Mouse (Mus musculus) C2C12 (cell line): ENCODE data around the gene Ctso. TPM values are rescaled to one million over a fixed set of nuclear protein-coding genes. Genes with fewer than 3 reads are reported as not detected.
A peak's percentile ranks its signal among the peaks of the same experiment; 100 is the strongest.

Experiments used
- H3K27me3 ChIP-seq: one replicate; pipeline ENCODE4 v1.6.1; 2011; ENCODE audit not compliant: control insufficient read depth, insufficient read depth, insufficient read length
- H3K36me3 ChIP-seq: one replicate; pipeline ENCODE4 v1.6.1; 2011; ENCODE audit not compliant: control insufficient read depth, insufficient read depth
- H3K4me3 ChIP-seq: one replicate; pipeline ENCODE4 v1.5.1; 2011; ENCODE audit warnings: mild to moderate bottlenecking, control low read depth; ENCODE audit not compliant: poor library complexity, insufficient read depth, severe bottlenecking
- H3K79me2 ChIP-seq: one replicate; pipeline ENCODE4 v1.6.1; 2011; ENCODE audit not compliant: control insufficient read depth, insufficient read depth
- H3K79me3 ChIP-seq: one replicate; pipeline ENCODE4 v1.6.1; 2011; ENCODE audit warnings: low read depth, control low read depth
- H3ac ChIP-seq: one replicate; pipeline ENCODE3; 2011; ENCODE audit warnings: low read depth; ENCODE audit not compliant: control insufficient read depth, insufficient read length
- CEBPB ChIP-seq: IDR thresholded peaks from one replicate; pipeline ENCODE4 v1.6.1; 2011; ENCODE audit warnings: low read depth, mild to moderate bottlenecking, control low read depth, moderate library complexity
- CTCF ChIP-seq: IDR thresholded peaks from one replicate; pipeline ENCODE4 v1.5.1; 2011; ENCODE audit not compliant: control insufficient read depth, insufficient read depth, insufficient read length
- FOSL1 ChIP-seq: IDR thresholded peaks from one replicate; pipeline ENCODE4 v1.8.0; 2011; ENCODE audit warnings: mild to moderate bottlenecking, low read length; ENCODE audit not compliant: poor library complexity, insufficient read depth, severe bottlenecking
- MAX ChIP-seq: IDR thresholded peaks from one replicate; pipeline ENCODE4 v1.6.1; 2011; ENCODE audit warnings: mild to moderate bottlenecking, control low read depth
- MYOD1 ChIP-seq: IDR thresholded peaks from one replicate; pipeline ENCODE4 v1.6.1; 2011; ENCODE audit warnings: low read depth; ENCODE audit not compliant: control insufficient read depth, insufficient read length
- MYOG ChIP-seq: IDR thresholded peaks from one replicate; pipeline ENCODE4 v1.6.1; 2011; ENCODE audit not compliant: control insufficient read depth, insufficient read length; ENCODE audit errors: extremely low read depth
- USF1 ChIP-seq: IDR thresholded peaks from one replicate; pipeline ENCODE4 v1.6.1; 2011; ENCODE audit warnings: low read depth, mild to moderate bottlenecking, control low read depth, moderate library complexity
- polyA plus RNA-seq: library from polyadenylated mRNA; unstranded; fragments of >200 nt; fragmentation: generic; extraction: Trizol; gene quantifications from one replicate; pipeline ENCODE4 v1.2.1, GENCODE M21; 2012; ENCODE audit warnings: missing spikeins

The Ctso gene
- polyA plus RNA-seq, 1 experiment, result 0.83 TPM

GRCm38 (mm10) chr3:81916030-81916686 lies 16.2 kb upstream of the Ctso start:
- TF ChIP-seq MYOG (no peak), FOSL1 (peak; percentile 60), MAX (no peak), MYOD1 (peak; percentile 49)
- H3K79me2 ChIP-seq, result no peaks in the 10 kb centered on the region
- no peaks in the 10 kb centered on the region for H3K36me3 ChIP-seq
- H3K79me3 ChIP-seq, result no peaks in the 10 kb centered on the region
- H3K27me3 ChIP-seq, result no peaks in the 10 kb centered on the region
- H3K4me3 ChIP-seq, result no peak overlapping the region
- H3ac ChIP-seq, result no peak overlapping the region

- Histone ChIP-seq H3K36me3 (no peaks in the 10 kb centered on the region), H3ac (no peak overlapping the region), H3K4me3 (no peak overlapping the region), H3K27me3 (no peaks in the 10 kb centered on the region), H3K79me3 (no peaks in the 10 kb centered on the region), H3K79me2 (no peaks in the 10 kb centered on the region)
- TF ChIP-seq CEBPB (peak; percentile 70), FOSL1 (peak; percentile 55), MAX (no peak)
These were observed 15.0 kb upstream of the Ctso start for GRCm38 (mm10) chr3:81917354-81917935.

GRCm38 (mm10) chr3:81918215-81918614 lies 14.2 kb upstream of the Ctso start:
- Histone ChIP-seq H3K79me2 (no peaks in the 10 kb centered on the region), H3K4me3 (no peak overlapping the region), H3K79me3 (no peaks in the 10 kb centered on the region), H3K27me3 (no peaks in the 10 kb centered on the region), H3K36me3 (no peaks in the 10 kb centered on the region), H3ac (no peak overlapping the region)
- TF ChIP-seq USF1 (no peak), CEBPB (no peak), MYOD1 (peak; percentile 84), CTCF (no peak), FOSL1 (peak; percentile 75), MAX (no peak), MYOG (no peak)

- Histone ChIP-seq H3K79me3 (no peaks in the 10 kb centered on the region), H3K4me3 (no peak overlapping the region), H3K27me3 (no peaks in the 10 kb centered on the region), H3K36me3 (no peaks in the 10 kb centered on the region), H3K79me2 (no peaks in the 10 kb centered on the region), H3ac (no peak overlapping the region)
- TF ChIP-seq CEBPB, result no peak
- no peak for TF ChIP-seq MAX
- no peak for TF ChIP-seq USF1
- TF ChIP-seq FOSL1, result no peak
- TF ChIP-seq CTCF, result no peak
- no peak for TF ChIP-seq MYOG
- no peak for TF ChIP-seq MYOD1
These were observed 12.7 kb upstream of the Ctso start for GRCm38 (mm10) chr3:81919681-81920080.

- Histone ChIP-seq H3K27me3 (no peaks in the 10 kb centered on the region), H3K4me3 (no peak overlapping the region)
These were observed 9.5 kb upstream of the Ctso start for GRCm38 (mm10) chr3:81922910-81923309.

GRCm38 (mm10) chr3:81924931-81925330 lies 7.5 kb upstream of the Ctso start:
- Histone ChIP-seq H3ac (no peak overlapping the region), H3K27me3 (no peaks in the 10 kb centered on the region), H3K4me3 (no peak overlapping the region), H3K36me3 (no peaks in the 10 kb centered on the region), H3K79me3 (no peaks in the 10 kb centered on the region), H3K79me2 (no peaks in the 10 kb centered on the region)
- TF ChIP-seq MYOD1 (no peak), MAX (no peak), FOSL1 (no peak), CEBPB (no peak), USF1 (no peak), CTCF (no peak), MYOG (no peak)

More at GRCm38 (mm10) chr3:81922910-81923309, 9.5 kb upstream of the Ctso start:
- TF ChIP-seq USF1 (no peak), FOSL1 (no peak), CTCF (no peak), MYOD1 (no peak)
- H3K79me3 ChIP-seq, result no peaks in the 10 kb centered on the region
- H3K36me3 ChIP-seq, result no peaks in the 10 kb centered on the region
- H3K79me2 ChIP-seq, result no peaks in the 10 kb centered on the region
- no peak overlapping the region for H3ac ChIP-seq
